Mouse (Mus musculus): Measurements from ENCODE around the gene Nfe2l3. TPM values are rescaled to one million over a fixed set of nuclear protein-coding genes. Genes with fewer than 3 reads are reported as not detected.

Nfe2l3 gene
- polyA plus RNA-seq, 1 experiment from 2014 or later = 8.2 TPM

DNA sequence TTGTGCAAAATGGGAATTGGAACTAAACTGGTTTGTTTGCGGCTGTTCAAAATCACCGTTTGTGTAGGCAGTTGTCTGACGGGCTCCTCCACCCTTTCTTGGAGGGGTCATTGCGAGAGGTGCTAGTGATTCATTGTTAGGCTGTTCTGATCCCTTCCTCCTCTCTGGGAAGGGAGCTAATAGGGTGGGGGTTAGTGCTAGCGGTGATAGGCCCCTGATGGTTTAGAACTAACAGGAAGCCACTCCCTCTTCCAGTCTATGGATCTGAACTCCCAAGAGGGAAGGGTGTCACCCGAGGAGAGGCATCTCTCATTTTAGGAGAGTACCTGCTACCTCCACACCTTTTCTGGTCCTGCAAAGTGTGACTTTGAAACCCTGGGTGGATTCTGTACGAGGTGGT lies 1.8 kb downstream of the Nfe2l3 start:
- Histone ChIP-seq H3K9ac (replicated peaks; ENCODE audit: low read length) (no peak overlapping the region), H3K4me2 (ENCODE audit: low read length) (peak overlapping the region; percentile 86), H3K4me3 (replicated peaks; ENCODE audit: low read depth, low read length) (peak overlapping the region; percentile 61), H3K36me3 (ENCODE audit: control insufficient read depth, insufficient read depth, low read length) (no peaks in the 10 kb centered on the region), H3K27me3 (ENCODE audit: control insufficient read depth, insufficient read depth, low read length) (no peaks in the 10 kb centered on the region; the same call in 1 of the 2 replicates), H3K9me3 (ENCODE audit: control insufficient read depth, low read length) (no peaks in the 10 kb centered on the region), H3K27ac (replicated peaks; ENCODE audit: low read depth, low read length) (no peak overlapping the region), H3K4me1 (ENCODE audit: control insufficient read depth, insufficient read depth, low read length) (0 out of 2 replicates have a peak, but pooled peaks cover 4% of the 10 kb centered on the region)
- WGBS = 49% methylated on average over 7 of the region's 7 CpGs
- ATAC-seq (ENCODE audit: low FRiP score, low TSS enrichment) (no peak), DNase-seq (no peak)

DNA sequence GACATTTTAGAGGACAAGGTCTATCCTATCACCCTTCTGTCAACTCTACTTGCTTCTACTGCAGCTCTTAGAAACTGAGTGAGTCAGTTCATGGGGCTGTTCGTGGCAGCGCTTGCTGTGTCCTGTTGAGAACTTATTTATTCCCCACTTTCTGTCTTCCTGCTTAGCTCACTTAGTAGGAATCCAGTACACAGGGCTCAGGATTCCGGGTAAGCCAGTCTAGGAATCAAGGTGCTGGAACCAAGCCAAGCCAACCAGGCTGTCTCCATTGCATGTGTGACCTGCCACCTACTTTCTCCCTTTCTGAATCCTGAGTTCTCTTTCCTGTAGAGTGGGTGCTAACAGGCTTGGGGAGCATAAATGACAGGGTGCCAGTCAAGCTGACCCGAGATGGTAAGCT lies 5.2 kb downstream of the Nfe2l3 start:
- no peak overlapping the region for H3K9ac ChIP-seq (replicated peaks; ENCODE audit: low read length)
- no peaks in the 10 kb centered on the region for H3K4me1 ChIP-seq (ENCODE audit: control insufficient read depth, insufficient read depth, low read length)
- H3K4me3 ChIP-seq (replicated peaks; ENCODE audit: low read depth, low read length) = no peak overlapping the region
- H3K27ac ChIP-seq (replicated peaks; ENCODE audit: low read depth, low read length) = no peak overlapping the region
- no peak for DNase-seq
- no peak for ATAC-seq (ENCODE audit: low FRiP score, low TSS enrichment)
- no peaks in the 10 kb centered on the region; the same call in 1 of the 2 replicates for H3K27me3 ChIP-seq (ENCODE audit: control insufficient read depth, insufficient read depth, low read length)
- no peaks in the 10 kb centered on the region for H3K9me3 ChIP-seq (ENCODE audit: control insufficient read depth, low read length)
- no peaks in the 10 kb centered on the region for H3K36me3 ChIP-seq (ENCODE audit: control insufficient read depth, insufficient read depth, low read length)
- 82% methylated on average over 4 of the region's 4 CpGs for WGBS
- no peak overlapping the region for H3K4me2 ChIP-seq (ENCODE audit: low read length)

DNA sequence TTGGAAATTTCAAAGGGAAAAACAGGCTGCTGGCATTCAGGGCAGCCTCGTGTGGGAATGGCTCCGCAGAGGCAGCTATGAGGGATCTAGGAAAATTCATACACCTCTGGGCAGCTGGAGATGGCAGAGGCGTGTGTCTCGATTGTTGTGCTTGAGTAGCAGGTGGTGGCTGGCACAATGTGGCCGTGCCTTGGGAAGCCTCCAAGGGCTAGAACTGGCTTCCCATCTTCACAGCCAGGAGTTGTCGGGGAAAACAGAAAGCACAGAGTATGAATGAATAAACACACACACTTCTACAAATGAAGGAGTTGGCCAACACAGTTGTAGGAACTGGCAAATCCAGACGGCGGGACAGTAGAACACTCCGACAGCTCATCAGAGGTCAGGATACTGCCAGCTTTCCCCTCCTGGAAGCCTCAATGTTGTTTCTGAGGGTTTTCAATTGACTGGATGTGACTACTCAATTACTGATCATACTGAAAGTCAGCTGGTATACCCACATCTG lies 6.4 kb downstream of the Nfe2l3 start:
- Histone ChIP-seq H3K9ac (replicated peaks; ENCODE audit: low read length) (no peak overlapping the region), H3K9me3 (ENCODE audit: control insufficient read depth, low read length) (no peaks in the 10 kb centered on the region), H3K36me3 (ENCODE audit: control insufficient read depth, insufficient read depth, low read length) (no peaks in the 10 kb centered on the region), H3K27me3 (ENCODE audit: control insufficient read depth, insufficient read depth, low read length) (no peaks in the 10 kb centered on the region; the same call in 1 of the 2 replicates), H3K27ac (replicated peaks; ENCODE audit: low read depth, low read length) (no peak overlapping the region), H3K4me3 (replicated peaks; ENCODE audit: low read depth, low read length) (no peak overlapping the region), H3K4me2 (ENCODE audit: low read length) (no peak overlapping the region), H3K4me1 (ENCODE audit: control insufficient read depth, insufficient read depth, low read length) (no peaks in the 10 kb centered on the region)
- WGBS = 90% methylated on average over 9 of the region's 9 CpGs
- no peak for DNase-seq
- no peak for ATAC-seq (ENCODE audit: low FRiP score, low TSS enrichment)

DNA sequence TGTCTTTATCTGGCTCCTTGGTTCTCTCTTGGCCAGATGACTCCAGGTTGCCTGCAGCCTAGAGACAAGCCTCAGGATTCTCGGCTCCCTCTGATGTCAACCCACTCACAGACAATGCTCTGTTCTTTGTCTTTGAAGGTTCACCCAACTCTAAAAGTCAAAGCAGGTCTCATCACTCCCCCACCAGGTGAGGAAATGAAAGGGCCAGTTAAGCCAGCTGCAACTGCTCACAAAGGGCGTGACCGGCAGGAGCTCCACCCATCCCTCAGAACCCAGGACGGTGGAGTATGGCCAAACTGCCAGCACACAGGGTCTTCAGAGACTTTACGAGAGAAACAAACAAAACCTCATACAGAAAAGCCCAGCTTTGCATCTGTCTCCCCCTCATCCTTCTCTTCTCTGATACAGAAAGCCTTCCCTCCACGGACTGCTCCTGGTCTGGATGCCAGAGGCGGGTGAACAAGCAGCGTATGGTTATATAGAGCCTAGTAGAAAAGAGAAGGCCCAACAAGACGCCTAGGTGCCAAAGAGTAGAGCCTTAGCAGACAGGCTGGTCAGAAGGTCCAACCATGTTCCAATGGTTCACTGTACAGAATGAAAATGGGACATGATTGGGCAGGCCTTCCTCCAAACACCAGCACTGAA lies 9.8 kb downstream of the Nfe2l3 start:
- 65% methylated on average over 9 of the region's 9 CpGs for WGBS
- H3K9me3 ChIP-seq (ENCODE audit: control insufficient read depth, low read length) = no peaks in the 10 kb centered on the region
- no peaks in the 10 kb centered on the region for H3K27me3 ChIP-seq (ENCODE audit: control insufficient read depth, insufficient read depth, low read length)
- no peak overlapping the region for H3K4me2 ChIP-seq (ENCODE audit: low read length)
- no peak for ATAC-seq (ENCODE audit: low FRiP score, low TSS enrichment)
- H3K36me3 ChIP-seq (ENCODE audit: control insufficient read depth, insufficient read depth, low read length) = no peaks in the 10 kb centered on the region
- no peak overlapping the region for H3K4me3 ChIP-seq (replicated peaks; ENCODE audit: low read depth, low read length)
- no peak for DNase-seq
- no peak overlapping the region for H3K9ac ChIP-seq (replicated peaks; ENCODE audit: low read length)
- no peak overlapping the region for H3K27ac ChIP-seq (replicated peaks; ENCODE audit: low read depth, low read length)
- no peaks in the 10 kb centered on the region for H3K4me1 ChIP-seq (ENCODE audit: control insufficient read depth, insufficient read depth, low read length)

DNA sequence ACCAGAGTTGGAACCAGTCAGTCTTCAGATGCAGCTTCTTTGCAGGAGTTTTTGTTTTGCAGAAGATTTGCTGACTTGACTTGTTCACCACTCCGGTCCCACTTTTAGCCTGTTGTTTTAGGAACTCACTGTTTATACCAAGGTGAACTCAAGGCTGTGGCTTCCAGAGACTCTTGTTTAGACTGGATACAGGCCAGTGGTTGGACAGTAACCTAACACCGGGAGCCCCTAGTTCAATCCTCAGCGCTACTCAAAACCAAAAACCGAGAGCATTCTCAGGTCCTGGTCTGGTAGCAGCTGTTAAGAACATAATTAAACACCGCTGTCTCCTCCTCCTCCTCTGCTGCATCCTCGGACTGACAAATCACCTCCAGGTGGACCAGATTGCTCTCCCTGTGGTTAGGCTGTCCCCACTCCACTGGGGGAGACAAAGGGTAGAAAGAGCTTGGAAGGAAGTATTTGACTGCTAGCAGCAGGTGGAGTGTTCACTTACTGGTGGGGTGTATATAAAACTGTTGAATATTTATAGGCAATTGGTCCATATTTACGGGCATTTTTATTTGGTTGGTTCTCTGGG lies 20.5 kb downstream of the Nfe2l3 start:
- H3K27me3 ChIP-seq (ENCODE audit: control insufficient read depth, insufficient read depth, low read length) = no peaks in the 10 kb centered on the region
- no peaks in the 10 kb centered on the region for H3K4me1 ChIP-seq (ENCODE audit: control insufficient read depth, insufficient read depth, low read length)
- WGBS = 80% methylated on average over 7 of the region's 7 CpGs
- no peak overlapping the region for H3K27ac ChIP-seq (replicated peaks; ENCODE audit: low read depth, low read length)
- H3K9ac ChIP-seq (replicated peaks; ENCODE audit: low read length) = no peak overlapping the region
- no peak for ATAC-seq (ENCODE audit: low FRiP score, low TSS enrichment)
- H3K36me3 ChIP-seq (ENCODE audit: control insufficient read depth, insufficient read depth, low read length) = peaks cover 11% of the 10 kb centered on the region
- H3K4me3 ChIP-seq (replicated peaks; ENCODE audit: low read depth, low read length) = no peak overlapping the region
- no peak for DNase-seq
- no peaks in the 10 kb centered on the region for H3K9me3 ChIP-seq (ENCODE audit: control insufficient read depth, low read length)
- no peak overlapping the region for H3K4me2 ChIP-seq (ENCODE audit: low read length)

DNA sequence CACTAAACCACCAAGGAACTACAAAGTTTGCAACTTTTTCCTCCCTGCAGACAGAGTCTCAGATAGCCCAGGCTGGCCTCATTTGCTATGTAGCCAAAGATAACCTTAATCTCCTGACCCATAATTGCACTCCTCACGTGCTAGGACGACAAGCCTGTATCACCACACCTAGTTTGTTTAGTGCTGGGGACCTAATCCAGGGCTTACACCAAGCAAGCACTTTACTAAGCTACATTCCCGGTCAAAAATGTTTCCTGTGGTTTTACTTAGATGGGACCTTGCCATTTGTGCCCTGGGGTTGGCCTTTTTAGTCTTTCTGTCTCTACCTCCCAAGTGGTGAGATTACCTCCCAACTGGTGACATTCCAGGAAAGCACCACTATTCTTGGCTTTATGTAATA lies 22.5 kb downstream of the Nfe2l3 start:
- no peak for ATAC-seq (ENCODE audit: low FRiP score, low TSS enrichment)
- WGBS = 68% methylated on average over 3 of the region's 3 CpGs
- H3K27ac ChIP-seq (replicated peaks; ENCODE audit: low read depth, low read length) = no peak overlapping the region

DNA sequence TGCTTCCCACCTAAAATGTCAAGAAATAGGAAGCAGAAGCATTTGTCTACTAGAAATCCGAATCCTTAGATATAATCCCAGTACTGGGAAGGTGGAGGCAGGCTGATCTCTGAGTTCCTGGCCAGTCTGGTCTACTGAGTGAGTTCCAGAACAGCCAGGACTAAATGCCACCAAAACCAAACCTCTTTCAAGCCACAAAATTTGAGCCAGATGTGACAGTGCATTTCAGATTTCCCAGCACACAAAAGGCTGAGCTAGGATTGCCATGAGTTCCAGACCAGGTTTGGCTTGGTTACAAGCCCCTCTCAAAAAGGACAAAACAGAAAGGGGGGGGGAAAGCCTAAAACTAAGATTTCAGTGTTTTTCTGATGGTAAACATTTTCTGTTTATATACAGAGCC lies 23.7 kb downstream of the Nfe2l3 start:
- WGBS = 93% methylated on average over 1 of the region's 1 CpGs
- ATAC-seq (ENCODE audit: low FRiP score, low TSS enrichment) = no peak
- Histone ChIP-seq H3K4me1 (ENCODE audit: control insufficient read depth, insufficient read depth, low read length) (no peaks in the 10 kb centered on the region), H3K4me2 (ENCODE audit: low read length) (no peak overlapping the region), H3K9ac (replicated peaks; ENCODE audit: low read length) (no peak overlapping the region), H3K9me3 (ENCODE audit: control insufficient read depth, low read length) (no peaks in the 10 kb centered on the region), H3K4me3 (replicated peaks; ENCODE audit: low read depth, low read length) (no peak overlapping the region), H3K27ac (replicated peaks; ENCODE audit: low read depth, low read length) (no peak overlapping the region), H3K36me3 (ENCODE audit: control insufficient read depth, insufficient read depth, low read length) (peaks cover 38% of the 10 kb centered on the region), H3K27me3 (ENCODE audit: control insufficient read depth, insufficient read depth, low read length) (no peaks in the 10 kb centered on the region)
- DNase-seq = no peak

More for the DNA sequence above, 22.5 kb downstream of the Nfe2l3 start:
- H3K27me3 ChIP-seq (ENCODE audit: control insufficient read depth, insufficient read depth, low read length) = no peaks in the 10 kb centered on the region
- H3K4me1 ChIP-seq (ENCODE audit: control insufficient read depth, insufficient read depth, low read length) = no peaks in the 10 kb centered on the region
- H3K9ac ChIP-seq (replicated peaks; ENCODE audit: low read length) = no peak overlapping the region
- no peak overlapping the region for H3K4me2 ChIP-seq (ENCODE audit: low read length)
- H3K9me3 ChIP-seq (ENCODE audit: control insufficient read depth, low read length) = no peaks in the 10 kb centered on the region
- no peak for DNase-seq
- H3K36me3 ChIP-seq (ENCODE audit: control insufficient read depth, insufficient read depth, low read length) = peaks cover 28% of the 10 kb centered on the region
- H3K4me3 ChIP-seq (replicated peaks; ENCODE audit: low read depth, low read length) = no peak overlapping the region

DNA sequence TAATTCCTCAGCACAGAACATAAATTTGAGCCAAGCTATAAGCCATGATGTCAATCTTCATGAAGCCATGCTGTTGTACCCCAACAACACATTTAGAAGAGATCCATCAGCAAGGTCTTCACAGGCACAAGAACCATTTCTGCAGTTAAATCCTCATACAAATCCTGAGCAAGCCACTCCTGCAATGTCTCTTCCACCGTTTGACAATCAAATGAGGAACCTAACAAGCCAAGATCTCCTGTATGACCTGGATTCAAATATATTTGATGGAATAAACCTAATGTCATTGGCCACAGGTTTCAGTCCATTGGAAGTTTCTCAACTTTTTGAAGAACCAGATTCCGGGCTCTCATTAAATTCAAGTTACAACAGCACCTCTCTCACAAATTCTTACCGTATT lies 24.8 kb downstream of the Nfe2l3 start:
- Histone ChIP-seq H3K27ac (replicated peaks; ENCODE audit: low read depth, low read length) (no peak overlapping the region), H3K4me2 (ENCODE audit: low read length) (no peak overlapping the region), H3K36me3 (ENCODE audit: control insufficient read depth, insufficient read depth, low read length) (peaks cover 47% of the 10 kb centered on the region), H3K4me1 (ENCODE audit: control insufficient read depth, insufficient read depth, low read length) (no peaks in the 10 kb centered on the region), H3K27me3 (ENCODE audit: control insufficient read depth, insufficient read depth, low read length) (no peaks in the 10 kb centered on the region), H3K9ac (replicated peaks; ENCODE audit: low read length) (no peak overlapping the region), H3K4me3 (replicated peaks; ENCODE audit: low read depth, low read length) (no peak overlapping the region), H3K9me3 (ENCODE audit: control insufficient read depth, low read length) (no peaks in the 10 kb centered on the region)
- ATAC-seq (ENCODE audit: low FRiP score, low TSS enrichment) (no peak), DNase-seq (no peak)
- 84% methylated on average over 3 of the region's 3 CpGs for WGBS

DNA sequence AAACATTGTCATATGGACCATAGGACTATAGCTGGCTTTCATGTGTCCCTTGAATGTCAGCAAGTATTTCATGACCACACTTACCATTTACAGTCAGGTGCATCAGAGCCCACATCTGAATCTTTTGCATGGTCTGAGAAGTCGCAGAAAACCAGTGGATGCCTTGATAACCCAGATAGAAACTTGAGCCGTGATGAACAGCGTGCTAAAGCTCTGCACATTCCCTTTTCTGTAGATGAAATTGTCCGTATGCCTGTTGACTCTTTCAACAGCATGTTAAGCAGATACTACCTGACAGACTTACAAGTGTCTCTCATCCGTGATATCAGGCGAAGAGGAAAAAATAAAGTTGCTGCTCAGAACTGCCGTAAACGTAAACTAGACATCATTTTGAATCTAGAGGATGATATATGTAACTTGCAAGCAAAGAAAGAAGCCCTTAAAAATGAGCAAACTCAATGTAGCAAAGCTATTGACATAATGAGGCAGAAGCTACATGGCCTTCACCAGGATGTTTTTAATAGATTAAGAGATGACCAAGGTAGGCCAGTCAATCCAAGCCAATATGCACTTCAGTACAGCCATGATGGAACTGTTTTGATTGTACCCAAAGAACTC lies 25.4 kb downstream of the Nfe2l3 start:
- ATAC-seq (ENCODE audit: low FRiP score, low TSS enrichment) (no peak), DNase-seq (no peak)
- WGBS = 89% methylated on average over 8 of the region's 8 CpGs
- no peaks in the 10 kb centered on the region for H3K4me1 ChIP-seq (ENCODE audit: control insufficient read depth, insufficient read depth, low read length)
- no peaks in the 10 kb centered on the region for H3K9me3 ChIP-seq (ENCODE audit: control insufficient read depth, low read length)
- no peak overlapping the region for H3K4me2 ChIP-seq (ENCODE audit: low read length)
- H3K9ac ChIP-seq (replicated peaks; ENCODE audit: low read length) = no peak overlapping the region
- H3K36me3 ChIP-seq (ENCODE audit: control insufficient read depth, insufficient read depth, low read length) = peaks cover 50% of the 10 kb centered on the region
- H3K27ac ChIP-seq (replicated peaks; ENCODE audit: low read depth, low read length) = no peak overlapping the region
- no peaks in the 10 kb centered on the region for H3K27me3 ChIP-seq (ENCODE audit: control insufficient read depth, insufficient read depth, low read length)
- no peak overlapping the region for H3K4me3 ChIP-seq (replicated peaks; ENCODE audit: low read depth, low read length)

Data from midbrain, embryonic 14.5 days (tissue).